Mouse (Mus musculus) kidney, embryonic 14.5 days (tissue): Measurements from ENCODE around the gene Sub1. TPM values are rescaled to one million over a fixed set of nuclear protein-coding genes. Genes with fewer than 3 reads are reported as not detected.

Experiments used
- ATAC-seq: fragments of 200-750 bp; cut with Nextera tagmentation; 2 replicates; pipeline ENCODE4 v1.8.0; 2017; ENCODE audit warnings: moderate number of reproducible peaks, mild to moderate bottlenecking, moderate TSS enrichment, moderate library complexity; ENCODE audit not compliant: low FRiP score, low TSS enrichment
- H3K27ac ChIP-seq: fragments of 300-500 bp; sonication (generic); 2 replicates; pipeline ENCODE4 v1.5.1; 2014; ENCODE audit warnings: low read depth, mild to moderate bottlenecking, low read length, moderate library complexity, mixed read lengths
- H3K27me3 ChIP-seq: fragments of 300-500 bp; sonication (generic); 2 replicates; pipeline ENCODE4 v1.6.1; 2014; ENCODE audit warnings: mild to moderate bottlenecking, low read length; ENCODE audit not compliant: control insufficient read depth, insufficient read depth
- H3K36me3 ChIP-seq: fragments of 300-500 bp; sonication (generic); 2 replicates; pipeline ENCODE4 v1.6.1; 2014; ENCODE audit warnings: low read length, mixed read lengths; ENCODE audit not compliant: control insufficient read depth, insufficient read depth
- H3K4me1 ChIP-seq: fragments of 300-500 bp; sonication (generic); 2 replicates; pipeline ENCODE4 v1.6.1; 2014; ENCODE audit warnings: low read length, mixed read lengths; ENCODE audit not compliant: control insufficient read depth, insufficient read depth
- H3K4me2 ChIP-seq: fragments of 300-500 bp; sonication (generic); replicated peaks from 2 replicates; pipeline ENCODE4 v1.6.1; 2014; ENCODE audit warnings: low read depth, mild to moderate bottlenecking, low read length
- H3K4me3 ChIP-seq: fragments of 300-500 bp; sonication (generic); 2 replicates; pipeline ENCODE4 v1.5.1; 2014; ENCODE audit warnings: mild to moderate bottlenecking, low read length
- H3K9ac ChIP-seq: fragments of 300-500 bp; sonication (generic); 2 replicates; pipeline ENCODE4 v1.6.1; 2014; ENCODE audit warnings: low read depth, mild to moderate bottlenecking, low read length, moderate library complexity
- H3K9me3 ChIP-seq: fragments of 300-500 bp; sonication (generic); 2 replicates; pipeline ENCODE4 v1.6.1; 2016; ENCODE audit warnings: low read length; ENCODE audit not compliant: control insufficient read depth
- WGBS: fragments of 180-500 bp; shearing (Covaris S2); extraction: QIAGEN DNeasy Blood & Tissue Kit; methylation state at CpG from one replicate; pipeline ENCODE4 v1.1.7; 2014; 5-methylcytosine and 5-hydroxymethylcytosine counted together
- polyA plus RNA-seq: library from polyadenylated mRNA; unstranded; fragments of >200 nt; fragmentation: Nextera tagmentation; extraction: Ambion mirVana; gene quantifications from 2 replicates; pipeline ENCODE4 v1.2.1, GENCODE M21; 2014

The Sub1 gene
- polyA plus RNA-seq, 1 experiment from 2014 or later: 790 TPM

- H3K27ac ChIP-seq: no peak overlapping the region
- H3K27me3 ChIP-seq: no peaks in the 10 kb centered on the region
- WGBS: 94% methylated on average over 8 of the region's 8 CpGs
- no peak overlapping the region for H3K4me3 ChIP-seq
- no peak overlapping the region for H3K4me2 ChIP-seq
- no peaks in the 10 kb centered on the region for H3K9me3 ChIP-seq
- no peak for ATAC-seq
- peaks cover 70% of the 10 kb centered on the region for H3K36me3 ChIP-seq
- H3K9ac ChIP-seq: no peak overlapping the region
- no peaks in the 10 kb centered on the region for H3K4me1 ChIP-seq
These were observed 15.3 kb downstream of the Sub1 start for GRCm38 (mm10) chr15:11981501-11981900.

GRCm38 (mm10) chr15:11978175-11978574 lies 18.6 kb downstream of the Sub1 start:
- Histone ChIP-seq H3K4me1 (no peaks in the 10 kb centered on the region), H3K9me3 (no peaks in the 10 kb centered on the region), H3K36me3 (peaks cover 38% of the 10 kb centered on the region), H3K4me3 (no peak overlapping the region), H3K27ac (no peak overlapping the region), H3K27me3 (no peaks in the 10 kb centered on the region), H3K9ac (no peak overlapping the region), H3K4me2 (no peak overlapping the region)
- ATAC-seq: no peak
- 77% methylated on average over 2 of the region's 2 CpGs for WGBS

GRCm38 (mm10) chr15:11977071-11977470 lies 19.7 kb downstream of the Sub1 start:
- 83% methylated on average over 1 of the region's 1 CpGs for WGBS
- ATAC-seq: no peak
- H3K9me3 ChIP-seq: no peaks in the 10 kb centered on the region

DNA sequence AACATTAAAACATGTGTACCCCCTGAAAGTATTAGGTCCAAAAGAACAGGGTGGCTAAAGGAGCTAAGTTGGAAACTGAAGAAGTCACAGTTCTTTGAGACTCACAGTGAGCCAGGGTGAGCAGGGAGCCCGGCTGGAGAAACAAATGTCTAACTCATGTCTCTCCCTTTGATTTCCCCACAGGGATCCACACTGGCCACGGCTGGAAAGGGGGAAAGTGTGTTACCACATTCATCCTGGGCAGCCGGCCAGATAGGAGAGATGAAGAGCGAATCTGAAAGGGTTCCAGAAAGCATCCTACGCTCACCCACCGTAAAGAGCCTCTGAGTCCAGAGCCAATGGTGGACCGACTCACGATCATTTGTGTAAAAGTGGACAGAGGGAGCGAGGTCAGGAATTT lies 20.9 kb downstream of the Sub1 start:
- H3K27me3 ChIP-seq: no peaks in the 10 kb centered on the region

More at GRCm38 (mm10) chr15:11977071-11977470, 19.7 kb downstream of the Sub1 start:
- H3K4me1 ChIP-seq: no peaks in the 10 kb centered on the region
- no peak overlapping the region for H3K27ac ChIP-seq
- H3K4me2 ChIP-seq: no peak overlapping the region
- no peak overlapping the region for H3K9ac ChIP-seq
- peaks cover 29% of the 10 kb centered on the region; the same call in 1 of the 2 replicates for H3K36me3 ChIP-seq
- H3K4me3 ChIP-seq: no peak overlapping the region
- H3K27me3 ChIP-seq: no peaks in the 10 kb centered on the region

GRCm38 (mm10) chr15:11971854-11972420 lies 24.8 kb downstream of the Sub1 start:
- Histone ChIP-seq H3K4me3 (no peak overlapping the region), H3K27me3 (no peaks in the 10 kb centered on the region), H3K9me3 (no peaks in the 10 kb centered on the region), H3K4me1 (no peaks in the 10 kb centered on the region), H3K9ac (no peak overlapping the region), H3K36me3 (no peaks in the 10 kb centered on the region; the same call in 1 of the 2 replicates), H3K4me2 (no peak overlapping the region), H3K27ac (no peak overlapping the region)
- 25% methylated on average over 13 of the region's 13 CpGs for WGBS
- ATAC-seq: peak; percentile 72

More for the DNA sequence above, 20.9 kb downstream of the Sub1 start:
- 90% methylated on average over 9 of the region's 9 CpGs for WGBS
- Histone ChIP-seq H3K36me3 (peaks cover 17% of the 10 kb centered on the region; the same call in 1 of the 2 replicates), H3K9ac (no peak overlapping the region), H3K9me3 (no peaks in the 10 kb centered on the region), H3K4me2 (no peak overlapping the region), H3K27ac (no peak overlapping the region), H3K4me3 (no peak overlapping the region), H3K4me1 (no peaks in the 10 kb centered on the region)
- no peak for ATAC-seq

DNA sequence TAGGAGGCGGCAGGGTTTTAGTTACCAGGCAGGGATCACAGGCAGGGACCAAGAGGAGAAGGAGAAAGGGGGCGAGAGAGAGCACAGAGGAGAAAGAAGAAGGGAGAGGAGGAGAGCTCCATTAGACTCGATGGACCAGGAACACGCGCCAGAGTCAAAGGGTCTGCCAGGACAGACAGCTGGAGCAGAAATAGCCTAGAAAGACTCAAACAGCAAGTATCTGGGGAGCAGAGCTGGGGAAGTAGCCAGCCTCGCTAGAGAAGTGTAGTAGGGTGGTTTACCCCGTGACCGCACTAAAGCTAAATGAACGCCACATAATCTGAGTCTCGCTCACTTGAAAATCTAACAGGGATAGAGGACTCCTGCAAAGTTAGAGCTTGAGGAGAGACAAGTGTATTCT lies 26.2 kb downstream of the Sub1 start:
- 78% methylated on average over 10 of the region's 10 CpGs for WGBS
- H3K4me2 ChIP-seq: no peak overlapping the region
- H3K9ac ChIP-seq: no peak overlapping the region
- no peaks in the 10 kb centered on the region for H3K27me3 ChIP-seq
- no peaks in the 10 kb centered on the region for H3K9me3 ChIP-seq
- H3K36me3 ChIP-seq: no peaks in the 10 kb centered on the region
- H3K27ac ChIP-seq: no peak overlapping the region
- H3K4me1 ChIP-seq: no peaks in the 10 kb centered on the region
- no peak for ATAC-seq
- H3K4me3 ChIP-seq: no peak overlapping the region

GRCm38 (mm10) chr15:11968851-11969250 lies 27.9 kb downstream of the Sub1 start:
- no peaks in the 10 kb centered on the region for H3K9me3 ChIP-seq
- no peak overlapping the region for H3K4me2 ChIP-seq
- no peak for ATAC-seq
- H3K4me3 ChIP-seq: no peak overlapping the region
- no peaks in the 10 kb centered on the region for H3K4me1 ChIP-seq
- H3K27ac ChIP-seq: no peak overlapping the region
- H3K36me3 ChIP-seq: no peaks in the 10 kb centered on the region
- 90% methylated on average over 9 of the region's 9 CpGs for WGBS
- no peaks in the 10 kb centered on the region for H3K27me3 ChIP-seq
- no peak overlapping the region for H3K9ac ChIP-seq

DNA sequence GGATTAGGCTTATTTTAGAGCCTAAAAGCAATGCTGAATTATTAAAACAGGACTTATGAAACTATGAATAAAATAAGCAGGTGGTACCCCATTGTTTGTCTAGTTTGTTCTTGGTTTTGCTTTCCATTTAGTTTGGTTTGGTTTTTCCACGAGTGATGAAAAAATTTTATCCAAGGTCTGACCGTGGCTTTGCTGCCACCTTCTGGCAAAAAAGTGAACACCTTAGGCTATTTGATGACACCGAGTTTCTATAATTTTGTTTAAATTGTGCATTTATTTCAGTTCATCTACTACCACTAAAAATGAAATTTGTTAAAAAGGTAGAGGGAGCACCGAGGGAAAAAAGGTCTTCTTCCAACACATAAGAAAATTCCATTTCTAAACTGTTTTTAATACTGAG lies 30.4 kb downstream of the Sub1 start:
- Histone ChIP-seq H3K36me3 (no peaks in the 10 kb centered on the region), H3K9ac (no peak overlapping the region), H3K27me3 (no peaks in the 10 kb centered on the region), H3K27ac (no peak overlapping the region), H3K9me3 (no peaks in the 10 kb centered on the region), H3K4me1 (no peaks in the 10 kb centered on the region), H3K4me2 (no peak overlapping the region), H3K4me3 (no peak overlapping the region)
- ATAC-seq: no peak
- WGBS: 12% methylated on average over 4 of the region's 4 CpGs

DNA sequence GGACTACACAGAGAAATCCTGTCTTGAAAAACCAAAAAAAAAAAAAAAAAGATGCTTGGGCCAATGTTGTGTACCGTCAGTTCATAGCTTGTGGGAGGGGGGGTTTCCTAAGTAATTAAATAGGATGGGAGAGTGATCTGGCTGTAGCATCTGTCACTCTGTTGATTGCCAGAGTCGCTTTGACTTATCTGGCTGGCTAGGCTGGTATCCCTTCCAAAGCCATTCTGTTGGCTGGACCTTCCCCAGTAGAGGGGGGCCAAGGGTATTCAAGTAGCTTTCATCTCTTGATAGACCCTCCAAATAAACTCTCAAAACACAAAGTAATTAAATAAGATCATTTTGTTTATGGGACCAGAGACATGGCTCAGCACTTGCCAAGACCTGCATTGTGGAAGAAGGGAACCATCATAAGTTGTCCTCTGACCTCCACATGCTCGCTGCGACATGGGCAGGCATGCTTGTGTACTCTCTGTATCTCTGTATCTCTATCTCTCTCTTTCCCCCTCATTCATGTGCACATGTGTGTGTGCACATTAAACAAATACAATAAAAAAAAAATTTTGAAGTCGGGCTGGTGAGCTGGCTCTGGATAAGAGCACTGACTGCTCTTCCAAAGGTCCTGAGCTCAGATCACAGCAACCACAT lies 31.5 kb downstream of the Sub1 start:
- Histone ChIP-seq H3K9ac (no peak overlapping the region), H3K4me1 (no peaks in the 10 kb centered on the region), H3K4me2 (no peak overlapping the region), H3K27me3 (no peaks in the 10 kb centered on the region), H3K9me3 (no peaks in the 10 kb centered on the region), H3K36me3 (no peaks in the 10 kb centered on the region), H3K4me3 (no peak overlapping the region), H3K27ac (no peak overlapping the region)
- WGBS: 87% methylated on average over 5 of the region's 5 CpGs
- no peak for ATAC-seq
